Mouse (Mus musculus) right cerebral cortex, postnatal 14 days (tissue): ENCODE measurements around the gene Lipt1.
A peak's percentile ranks its signal among the peaks of the same experiment; 100 is the strongest.

Experiments used
- DNase-seq: peaks from one replicate; pipeline ENCODE4 v3.0.0; 2022

The Lipt1 gene

DNA sequence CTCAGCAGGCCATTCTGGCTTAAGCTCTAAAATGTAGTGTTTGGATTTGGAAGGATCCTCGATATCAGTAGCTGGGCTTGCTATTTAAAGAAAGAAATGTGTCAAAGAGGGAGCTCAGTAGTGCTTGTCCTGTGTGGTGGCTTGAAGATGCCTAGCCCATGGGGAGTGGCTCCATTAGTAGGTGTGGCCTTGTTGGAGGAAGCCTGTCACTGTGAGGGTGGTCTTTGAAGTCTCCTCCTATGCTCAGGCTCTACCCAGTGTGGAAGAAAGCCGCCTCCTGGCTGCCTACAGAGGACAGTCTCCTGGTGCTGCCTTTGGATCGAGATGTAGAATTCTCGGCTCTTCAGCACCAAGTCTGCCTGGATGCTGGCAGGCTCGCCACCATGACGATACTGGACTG, 28.8 kb downstream of the Lipt1 start:
- DNase-seq: no peak

DNA sequence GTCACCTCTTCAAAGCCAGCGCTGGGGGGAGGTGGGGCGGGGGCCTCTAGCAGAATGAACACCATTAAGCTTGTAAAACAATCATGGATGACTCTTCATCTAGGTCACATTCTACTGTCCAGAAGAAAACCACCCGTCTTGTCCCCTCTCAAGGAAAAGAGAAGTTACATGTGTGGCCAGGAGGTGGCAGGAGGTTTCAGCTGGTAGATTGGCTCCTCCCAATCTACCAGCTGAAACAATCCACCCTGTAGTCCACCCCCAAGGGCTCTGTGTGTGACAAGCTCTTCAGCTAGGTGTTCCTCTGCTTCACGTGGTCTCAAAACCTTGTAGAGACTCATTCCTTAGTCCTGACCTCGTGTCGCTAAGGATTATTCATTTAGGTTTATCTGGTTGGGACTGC, 31.6 kb downstream of the Lipt1 start:
- peak; percentile 17 for DNase-seq

DNA sequence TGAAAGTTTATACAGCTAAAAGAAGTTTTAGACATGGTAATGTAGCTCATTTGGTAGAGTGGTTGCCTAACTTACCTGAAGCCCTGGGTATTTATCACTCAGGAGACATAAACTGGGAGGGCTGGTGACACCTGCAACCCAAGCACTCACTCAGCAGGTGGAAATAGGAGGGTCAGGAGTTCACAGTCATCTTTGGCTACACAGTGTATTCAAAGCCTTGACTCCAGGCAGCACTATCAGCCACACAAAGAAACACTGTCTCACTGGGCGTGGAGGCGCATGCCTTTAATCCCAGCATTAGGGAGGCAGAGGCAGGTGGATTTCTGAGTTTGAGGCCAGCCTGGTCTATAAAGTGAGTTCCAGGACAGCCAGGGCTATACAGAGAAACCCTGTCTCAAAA, 41.2 kb downstream of the Lipt1 start:
- DNase-seq: no peak

DNA sequence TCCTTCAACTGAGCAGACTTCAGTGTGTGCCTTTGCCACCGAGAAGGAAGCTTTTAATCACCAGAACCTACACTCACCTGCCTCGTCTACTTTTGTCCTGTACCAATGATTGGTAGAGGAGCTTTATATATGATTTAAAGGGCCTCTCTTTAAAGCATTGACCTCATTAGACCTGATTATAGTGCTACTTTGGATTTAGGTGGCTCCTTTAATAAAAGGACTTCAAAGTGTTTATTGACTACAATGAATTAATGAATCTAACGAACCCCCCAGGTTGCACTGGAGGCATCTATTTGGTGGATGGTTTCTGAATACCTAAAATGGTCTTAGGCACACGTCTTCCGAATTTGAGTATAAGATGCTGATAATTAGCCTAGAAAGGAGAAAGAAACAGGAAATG, 44.9 kb downstream of the Lipt1 start, which contains the start of gene Lyg2:
Gene Lyg2, minus strand, starts transcription at position 101 of the 400 bp plus-strand sequence.
- no peak for DNase-seq

DNA sequence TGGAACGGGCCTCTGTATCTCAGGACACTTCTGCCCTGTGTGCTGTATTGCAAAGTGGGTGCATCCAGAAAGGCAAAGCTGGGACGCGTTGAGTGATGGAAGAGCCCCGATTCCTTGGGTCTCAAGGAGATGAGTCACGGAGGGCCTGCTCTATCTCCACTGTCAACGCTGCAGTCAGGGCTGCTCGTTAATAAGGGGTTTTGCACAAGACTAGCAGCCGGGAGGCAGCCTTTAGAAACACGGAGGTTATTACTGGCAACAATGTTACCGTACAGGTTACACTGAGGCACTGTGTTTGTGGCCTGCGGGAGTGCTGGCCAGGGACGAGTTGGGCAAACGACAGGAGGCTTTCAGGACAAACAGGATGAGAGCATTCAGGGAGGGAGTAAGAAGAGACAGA, 46.1 kb downstream of the Lipt1 start:
- DNase-seq: no peak

DNA sequence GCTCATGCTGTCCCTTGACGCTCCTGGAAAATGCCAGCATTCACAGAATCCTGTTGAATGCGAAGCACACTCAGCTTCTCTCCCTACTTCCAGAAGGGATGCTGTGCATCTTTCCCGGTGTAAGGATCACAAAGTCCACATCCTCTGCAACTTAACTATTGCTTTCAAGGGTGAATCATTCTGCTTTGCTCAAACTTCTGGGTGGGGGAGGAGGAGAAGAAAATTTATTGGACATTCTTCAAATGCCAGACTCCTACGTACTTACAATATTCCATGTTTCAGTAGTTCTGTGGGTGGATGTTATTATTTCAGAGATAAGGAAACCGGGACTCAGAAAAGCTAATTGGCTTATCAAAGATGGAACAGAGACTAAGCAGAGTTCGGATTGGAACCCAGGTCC, 46.6 kb downstream of the Lipt1 start:
- DNase-seq: no peak

- no peak for DNase-seq
Measured at GRCm38 (mm10) chr1:37922536-37922935, 51.0 kb downstream of the Lipt1 start.
